Mouse (Mus musculus): ENCODE data around the gene Gmds.

Gmds gene

DNA sequence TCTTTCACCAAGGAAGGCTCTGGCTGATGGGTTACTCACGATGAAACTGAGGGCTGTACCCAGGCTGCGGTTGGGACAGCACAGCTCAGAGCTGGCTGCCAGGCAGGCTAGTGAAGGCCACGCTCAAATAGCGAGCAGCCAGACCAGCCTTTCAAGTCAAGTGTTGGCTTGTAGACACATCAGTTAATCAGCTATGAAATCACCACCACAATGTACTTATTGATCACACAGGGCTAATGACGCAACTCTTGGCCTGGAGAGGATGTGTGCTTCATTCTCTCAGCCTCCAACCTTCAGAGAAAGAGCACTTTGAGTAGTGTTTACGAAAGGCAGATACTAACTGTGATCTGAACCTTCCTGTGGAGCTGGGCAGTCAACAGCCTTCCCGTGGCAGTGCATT lies 383.4 kb downstream of the Gmds start:
- no peak for DNase-seq (ENCODE audit: low spot score in 2 of 2)

GRCm38 (mm10) chr13:31944676-31945210 lies 393.8 kb downstream of the Gmds start:
- DNase-seq (ENCODE audit: low spot score in 2 of 2), result no peak

DNA sequence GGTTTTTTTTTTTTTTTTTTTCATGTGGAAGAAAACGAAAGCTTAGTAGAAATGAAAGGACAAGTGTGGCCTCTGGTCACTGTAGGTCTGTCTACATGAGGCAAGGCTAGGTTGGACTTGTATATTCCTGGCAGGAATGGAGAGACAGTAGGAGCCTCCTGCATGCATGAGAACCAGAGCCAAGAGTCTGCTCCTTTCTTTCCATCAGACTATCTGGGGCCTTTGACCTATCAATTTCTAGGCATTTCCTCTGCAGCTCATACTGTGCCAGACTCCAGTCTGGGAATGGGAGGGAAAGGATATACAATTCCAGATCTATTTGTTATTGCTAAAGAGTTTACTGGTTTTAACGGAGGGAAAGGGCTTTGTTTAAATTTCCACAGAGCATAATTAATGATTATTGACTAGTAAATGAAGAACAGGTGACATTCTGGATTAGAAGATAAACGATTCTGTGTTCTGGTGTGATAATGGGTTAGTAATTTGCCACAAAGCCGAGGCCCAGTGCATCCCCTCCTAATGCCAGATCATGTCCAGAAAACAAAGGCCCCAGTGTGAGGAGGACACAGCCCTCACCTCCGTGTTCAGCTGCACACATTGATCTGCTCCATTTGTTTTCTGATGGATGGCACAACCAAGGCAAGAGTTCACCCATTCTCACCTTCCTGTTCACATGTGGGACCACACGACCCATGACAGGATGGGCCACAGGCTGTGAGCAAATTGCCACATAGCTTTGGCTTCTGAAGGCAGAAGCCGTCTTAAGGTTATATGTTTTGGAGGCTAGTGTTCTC lies 394.9 kb downstream of the Gmds start:
- no peak for DNase-seq (ENCODE audit: low spot score in 2 of 2)

DNA sequence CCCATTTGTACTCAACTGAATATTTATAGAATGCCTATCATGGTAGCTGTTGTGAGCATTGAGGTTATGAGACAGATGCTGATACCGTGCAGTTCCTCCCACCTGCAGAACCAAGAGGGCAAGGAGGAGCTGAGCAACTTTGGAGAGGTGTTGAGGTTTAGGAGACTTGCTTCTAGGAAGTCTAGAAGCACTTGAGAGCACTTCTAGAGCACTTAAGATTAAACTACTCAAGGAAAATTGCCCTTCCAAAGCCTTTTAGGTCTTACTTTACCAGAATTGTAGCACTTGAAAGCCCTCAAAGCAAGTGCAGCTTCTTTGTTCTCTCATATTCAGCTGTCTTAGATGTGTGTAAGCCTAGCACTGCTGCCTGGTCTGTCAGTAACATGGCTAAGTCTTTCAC lies 409.2 kb downstream of the Gmds start:
- no peak for DNase-seq (ENCODE audit: low spot score in 2 of 2)

GRCm38 (mm10) chr13:31926599-31926998 lies 411.9 kb downstream of the Gmds start:
- peak; percentile 55 to 72 for DNase-seq (ENCODE audit: low spot score in 2 of 2)

DNA sequence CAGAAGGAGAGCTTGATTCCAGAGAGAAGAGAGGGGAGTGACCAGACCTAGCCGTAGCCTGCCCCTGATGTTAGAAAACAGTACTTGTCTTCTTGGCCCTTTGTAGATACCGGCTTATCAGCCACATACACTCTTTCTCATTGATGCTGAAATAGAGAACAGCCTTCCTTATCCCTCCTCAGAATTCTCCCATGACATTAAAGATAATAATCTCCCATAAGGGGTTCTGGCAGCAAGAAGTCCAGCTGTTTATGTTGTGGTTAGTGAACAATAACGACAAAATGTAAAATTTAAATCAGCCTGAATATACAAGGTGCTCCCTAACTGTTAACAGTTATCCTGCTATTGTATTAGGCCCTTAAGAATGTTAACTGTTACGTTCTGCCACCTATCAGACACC lies 414.0 kb downstream of the Gmds start:
- DNase-seq (ENCODE audit: low spot score in 2 of 2), result no peak

DNA sequence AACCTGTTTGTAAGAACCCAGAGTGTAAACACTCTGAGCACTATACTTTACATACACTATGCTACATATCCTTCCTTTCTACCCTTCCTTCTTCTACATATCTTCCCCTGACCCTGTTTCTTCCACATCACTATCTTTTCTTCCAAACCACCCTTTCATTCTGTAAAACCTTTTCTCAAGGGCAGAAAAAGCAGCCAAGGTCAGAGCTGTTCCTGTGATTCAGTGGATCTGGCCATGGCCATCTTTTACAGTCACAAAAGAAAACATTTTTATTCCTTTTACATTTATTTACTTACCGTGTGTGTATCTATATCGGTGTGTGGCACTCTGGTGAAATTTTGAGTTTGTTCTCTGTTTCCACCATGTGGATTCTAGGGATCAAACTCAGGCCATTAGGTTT lies 418.8 kb downstream of the Gmds start:
- DNase-seq (ENCODE audit: low spot score in 2 of 2), result no peak

DNA sequence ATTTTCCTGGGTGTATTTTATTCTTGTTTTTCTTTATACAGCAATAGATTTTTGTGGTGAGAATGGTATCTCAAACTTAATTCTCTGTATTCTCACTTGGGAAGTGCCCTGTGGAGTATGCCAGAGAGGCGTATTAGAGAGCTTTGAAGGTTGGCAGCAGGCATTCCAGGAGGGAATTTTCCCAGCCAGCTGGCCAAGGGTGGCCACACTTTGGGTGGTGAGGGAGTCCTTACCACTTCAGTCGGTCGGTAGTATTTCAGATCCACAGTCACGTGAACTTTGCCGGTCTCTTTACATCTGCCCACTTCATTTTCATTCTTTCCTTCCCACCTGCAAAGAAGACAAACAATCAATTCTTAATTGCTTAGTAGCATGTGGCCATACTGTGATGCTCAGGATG lies 421.2 kb downstream of the Gmds start:
- DNase-seq (ENCODE audit: low spot score in 2 of 2), result no peak

DNA sequence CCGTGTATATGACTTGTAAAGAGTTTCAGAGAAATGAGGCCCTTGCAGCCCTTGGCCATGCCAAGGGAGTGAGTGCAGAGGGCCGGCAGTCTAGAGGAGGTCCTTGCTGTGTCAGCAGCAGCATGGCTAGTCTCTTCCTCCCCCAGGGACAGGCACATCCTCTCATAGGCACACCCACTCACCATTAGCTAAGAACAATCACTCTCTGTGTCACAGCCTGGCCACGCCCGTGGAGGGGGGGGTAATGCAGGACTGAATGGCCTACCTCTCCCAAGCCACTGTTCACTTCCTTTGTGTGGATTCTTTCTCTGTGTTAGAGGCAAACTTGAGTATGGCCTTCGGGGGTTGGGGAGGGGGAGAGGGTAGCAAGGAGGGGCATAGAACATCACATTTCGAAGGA lies 422.8 kb downstream of the Gmds start:
- no peak for DNase-seq (ENCODE audit: low spot score in 2 of 2)

DNA sequence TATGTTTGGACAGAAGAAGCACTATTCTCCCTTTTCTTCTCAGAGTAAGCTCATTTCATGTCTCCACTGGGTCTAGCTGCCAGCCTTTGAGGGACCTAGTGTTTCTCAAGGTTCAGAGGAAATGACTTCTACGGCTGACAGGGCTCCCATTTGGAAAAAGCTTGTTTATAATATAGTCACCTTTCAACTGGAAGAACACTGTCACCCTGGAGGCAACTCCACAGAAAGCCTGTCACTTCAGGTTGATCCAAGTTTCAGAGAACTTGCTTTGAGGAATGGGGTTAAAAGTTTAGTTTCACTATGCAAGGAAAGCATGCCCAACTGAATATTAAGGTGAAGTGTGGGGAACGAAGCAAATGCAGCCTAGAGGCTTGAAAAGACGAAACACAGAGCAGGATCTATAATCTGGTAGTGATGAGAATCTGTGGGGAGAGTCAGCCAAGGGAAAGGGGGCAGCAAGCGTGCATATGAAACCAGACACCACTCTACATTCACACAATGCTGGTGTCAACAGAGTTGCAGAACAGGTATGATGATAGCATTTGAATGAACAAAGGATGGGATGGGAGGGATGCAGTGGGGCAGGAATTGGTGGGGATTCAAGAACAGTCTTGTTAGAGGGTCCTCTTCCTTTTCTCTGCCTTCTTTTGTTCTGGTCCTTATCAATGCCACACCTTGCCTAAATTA lies 423.5 kb downstream of the Gmds start:
- no peak for DNase-seq (ENCODE audit: low spot score in 2 of 2)

DNA sequence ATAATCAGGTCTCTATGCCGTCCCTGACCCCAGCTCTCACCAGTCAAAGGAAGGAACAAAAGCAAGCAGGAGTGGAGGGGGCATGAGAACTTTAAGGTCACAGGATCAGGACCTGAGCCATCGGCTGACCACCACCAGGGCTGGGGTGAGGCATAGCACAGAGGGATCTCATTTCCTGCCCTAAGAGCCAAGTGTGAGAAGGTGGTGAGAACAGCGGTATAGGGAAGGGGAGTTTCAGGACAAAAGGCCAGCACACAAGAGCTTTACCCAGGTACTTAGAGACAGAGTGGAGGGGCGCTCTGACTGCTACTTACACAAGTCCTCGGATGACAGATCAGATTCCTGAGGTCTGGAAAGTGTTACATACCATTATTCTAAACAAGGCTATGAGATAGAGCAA lies 426.6 kb downstream of the Gmds start:
- no peak for DNase-seq (ENCODE audit: low spot score in 2 of 2)

DNA sequence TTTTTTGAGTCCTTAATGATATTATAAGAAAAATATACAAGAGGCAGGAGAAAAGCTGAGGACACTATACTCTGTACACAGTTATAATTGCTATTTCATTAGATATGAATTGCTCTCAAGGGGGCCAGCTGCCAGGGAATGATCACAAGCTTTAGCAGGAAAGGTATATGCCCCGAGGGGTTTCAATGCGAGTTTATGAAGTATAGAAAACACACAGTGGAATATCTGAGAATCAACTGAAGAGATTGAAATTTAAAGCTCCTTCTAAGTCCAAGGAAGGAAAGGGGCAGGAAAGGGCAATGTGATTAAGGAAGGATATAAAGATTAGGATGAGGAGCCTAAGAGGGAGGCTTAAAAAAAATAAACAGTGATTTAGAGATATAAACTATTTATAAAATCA lies 427.2 kb downstream of the Gmds start:
- no peak for DNase-seq (ENCODE audit: low spot score in 2 of 2)

GRCm38 (mm10) chr13:31909031-31909430 lies 429.5 kb downstream of the Gmds start:
- no peak for DNase-seq (ENCODE audit: low spot score in 2 of 2)

- DNase-seq (ENCODE audit: low spot score in 2 of 2), result no peak
Measured at GRCm38 (mm10) chr13:31906514-31906913, 432.0 kb downstream of the Gmds start.

DNA sequence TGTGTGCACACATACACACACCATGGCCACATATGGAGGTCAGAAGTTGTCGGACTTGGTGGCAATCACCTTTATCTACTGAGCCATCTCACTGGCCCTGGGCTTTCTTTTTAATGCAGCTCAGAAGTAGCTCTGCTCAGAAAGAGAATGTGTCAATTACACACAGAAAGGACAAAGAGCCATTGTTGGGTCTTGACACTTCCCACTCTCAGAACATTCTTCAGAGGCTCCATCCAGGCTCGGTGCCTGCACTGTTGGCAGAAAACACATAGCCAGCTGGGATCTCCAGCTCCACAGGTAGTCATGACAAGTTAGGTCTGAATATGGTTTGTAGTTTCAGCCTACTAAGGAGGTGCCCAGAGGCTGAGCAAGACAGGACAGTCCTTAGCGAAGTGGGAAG lies 438.3 kb downstream of the Gmds start:
- no peak for DNase-seq (ENCODE audit: low spot score in 2 of 2)

GRCm38 (mm10) chr13:31899392-31899791 lies 439.1 kb downstream of the Gmds start:
- DNase-seq (ENCODE audit: low spot score in 2 of 2), result no peak

DNA sequence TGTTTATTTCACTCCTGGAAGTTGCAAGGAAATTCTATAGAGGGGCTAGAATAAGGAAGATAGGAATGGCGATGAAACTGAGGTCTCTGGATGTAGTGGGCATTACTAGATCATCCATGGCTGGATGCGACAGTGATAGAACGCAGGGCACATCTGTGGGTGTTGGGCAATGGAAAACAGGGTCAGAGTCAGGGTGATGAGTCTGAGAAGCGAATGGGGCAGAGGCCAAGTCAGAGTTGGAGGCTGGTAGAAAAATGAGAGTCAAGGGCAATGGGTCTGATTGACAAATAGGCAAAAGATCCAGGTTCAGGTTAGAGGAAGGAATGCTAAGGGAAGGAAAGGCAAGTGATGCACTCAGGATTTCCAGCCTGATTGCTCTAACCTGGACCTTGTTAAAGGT lies 441.0 kb downstream of the Gmds start:
- no peak for DNase-seq (ENCODE audit: low spot score in 2 of 2)

- DNase-seq (ENCODE audit: low spot score in 2 of 2), result no peak
Measured at GRCm38 (mm10) chr13:31894511-31894910, 444.0 kb downstream of the Gmds start.

GRCm38 (mm10) chr13:31892913-31893514 lies 445.5 kb downstream of the Gmds start:
- no peak for DNase-seq (ENCODE audit: low spot score in 2 of 2)

DNA sequence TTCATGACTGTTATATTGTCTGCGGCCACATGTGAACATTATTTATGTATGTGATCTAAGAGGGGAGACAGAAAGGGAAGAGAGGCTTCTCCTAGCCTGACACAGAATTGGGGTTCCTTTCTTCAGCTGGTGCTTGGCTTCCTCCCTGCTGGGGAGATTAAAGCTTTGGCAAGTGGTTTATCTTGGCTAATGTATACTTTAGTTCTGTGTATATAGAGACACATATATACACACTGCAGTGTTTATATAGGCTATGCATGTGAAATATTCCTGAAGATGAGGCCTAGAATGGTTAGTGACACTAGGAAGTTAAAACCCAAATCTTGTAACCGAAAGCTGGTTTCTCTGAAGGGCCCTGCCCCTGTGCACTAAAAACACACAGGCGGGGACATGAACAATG lies 450.0 kb downstream of the Gmds start:
- DNase-seq (ENCODE audit: low spot score in 2 of 2), result no peak

DNA sequence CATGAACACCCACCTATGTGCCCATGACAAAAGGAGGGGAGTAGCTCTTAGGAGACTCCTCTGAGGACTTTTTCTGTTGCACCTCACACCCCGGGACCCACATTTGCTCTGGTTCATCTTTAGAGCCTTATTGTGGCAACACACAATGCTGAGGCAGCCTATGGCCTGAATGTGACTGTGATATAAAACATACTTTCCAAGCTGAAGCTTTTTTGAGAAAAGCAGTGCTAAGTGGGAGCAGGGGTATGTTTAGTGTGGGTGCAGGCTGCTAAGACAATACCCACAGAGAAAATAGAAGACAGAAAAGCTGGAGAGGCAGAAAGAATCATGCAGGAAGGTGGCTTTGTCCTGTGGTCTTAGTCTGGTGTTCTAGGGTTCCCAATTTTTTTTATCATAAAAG lies 452.8 kb downstream of the Gmds start:
- no peak for DNase-seq (ENCODE audit: low spot score in 2 of 2)

- DNase-seq (ENCODE audit: low spot score in 2 of 2), result peak in 1 of 2 experiments; percentile 34
Measured at GRCm38 (mm10) chr13:31878805-31879477, 459.6 kb downstream of the Gmds start.
